Mouse (Mus musculus): ENCODE data around the gene Exoc3.

Exoc3 gene

GRCm38 (mm10) chr13:74208317-74208985 lies at the start of gene Exoc3:
Exoc3 (minus strand) TSS chr13:74208732.
- DNase-seq (ENCODE audit: low spot score), result peak; percentile 84

GRCm38 (mm10) chr13:74246494-74246893 lies 38.0 kb upstream of the Exoc3 start:
- DNase-seq (ENCODE audit: low spot score), result no peak

- DNase-seq (ENCODE audit: low spot score), result no peak
These were observed 37.3 kb upstream of the Exoc3 start for GRCm38 (mm10) chr13:74245899-74246231.

GRCm38 (mm10) chr13:74245214-74245898 lies 36.8 kb upstream of the Exoc3 start:
- peak; percentile 79 for DNase-seq (ENCODE audit: low spot score)

- DNase-seq (ENCODE audit: low spot score), result no peak
These were observed 29.0 kb upstream of the Exoc3 start for GRCm38 (mm10) chr13:74237574-74237973.

GRCm38 (mm10) chr13:74220659-74221058 lies 12.1 kb upstream of the Exoc3 start:
- DNase-seq (ENCODE audit: low spot score), result no peak

GRCm38 (mm10) chr13:74218441-74218840 lies 9.9 kb upstream of the Exoc3 start:
- DNase-seq (ENCODE audit: low spot score), result peak; percentile 53

GRCm38 (mm10) chr13:74208986-74209345 lies 434 bp upstream of the Exoc3 start:
- DNase-seq (ENCODE audit: low spot score), result no peak

- DNase-seq (ENCODE audit: low spot score), result no peak
These were observed 12.1 kb downstream of the Exoc3 start for GRCm38 (mm10) chr13:74196451-74196850.

GRCm38 (mm10) chr13:74192613-74193012 lies 15.9 kb downstream of the Exoc3 start:
- DNase-seq (ENCODE audit: low spot score), result no peak

GRCm38 (mm10) chr13:74183011-74183695 lies 25.4 kb downstream of the Exoc3 start:
- DNase-seq (ENCODE audit: low spot score), result no peak

GRCm38 (mm10) chr13:74172036-74172435 lies 36.5 kb downstream of the Exoc3 start:
- DNase-seq (ENCODE audit: low spot score), result no peak

- no peak for DNase-seq (ENCODE audit: low spot score)
These were observed 38.9 kb downstream of the Exoc3 start for GRCm38 (mm10) chr13:74169446-74170164.

- no peak for DNase-seq (ENCODE audit: low spot score)
These were observed 41.0 kb downstream of the Exoc3 start for GRCm38 (mm10) chr13:74167492-74167891.

GRCm38 (mm10) chr13:74167057-74167413 lies 41.5 kb downstream of the Exoc3 start:
- no peak for DNase-seq (ENCODE audit: low spot score)

- DNase-seq (ENCODE audit: low spot score), result peak; percentile 13
These were observed 42.0 kb downstream of the Exoc3 start for GRCm38 (mm10) chr13:74166348-74167056.

- DNase-seq (ENCODE audit: low spot score), result no peak
These were observed 61.2 kb downstream of the Exoc3 start for GRCm38 (mm10) chr13:74147327-74147726.

- DNase-seq (ENCODE audit: low spot score), result no peak
These were observed 62.4 kb downstream of the Exoc3 start for GRCm38 (mm10) chr13:74145983-74146622.

- no peak for DNase-seq (ENCODE audit: low spot score)
These were observed 64.2 kb downstream of the Exoc3 start for GRCm38 (mm10) chr13:74144120-74144884.

GRCm38 (mm10) chr13:74143282-74143681 lies 65.2 kb downstream of the Exoc3 start:
- no peak for DNase-seq (ENCODE audit: low spot score)

GRCm38 (mm10) chr13:74140793-74141192 lies 67.7 kb downstream of the Exoc3 start:
- DNase-seq (ENCODE audit: low spot score), result no peak
